Mouse (Mus musculus) cerebellum, adult 2 months (tissue): ENCODE measurements around the gene Cyp2c67. TPM values are rescaled to one million over a fixed set of nuclear protein-coding genes. Genes with fewer than 3 reads are reported as not detected.
"Not testable (repeated sequence)": the region's sequence is repeated elsewhere in the genome, so short reads cannot be mapped to it uniquely, and the experiment has no call there.

Source experiments
- DNase-seq, 2 experiments: peaks; one replicate each; pipeline ENCODE4 v3.0.0; 2021
- H3K27ac ChIP-seq: fragments of 200-500 bp; 2 replicates; pipeline ENCODE4 v1.5.1; 2012; ENCODE audit warnings: low read length, control low read depth, inconsistent platforms; ENCODE audit not compliant: insufficient read depth
- H3K27me3 ChIP-seq: fragments of 200-500 bp; 2 replicates; pipeline ENCODE4 v1.6.1; 2012; ENCODE audit warnings: inconsistent platforms, mild to moderate bottlenecking, low read length, moderate library complexity; ENCODE audit not compliant: control insufficient read depth, insufficient read depth
- H3K4me1 ChIP-seq: fragments of 200-500 bp; 2 replicates; pipeline ENCODE4 v1.6.1; 2011; ENCODE audit warnings: low read length; ENCODE audit not compliant: control insufficient read depth, insufficient read depth
- H3K4me3 ChIP-seq: fragments of 200-500 bp; replicated peaks from 2 replicates; pipeline ENCODE3; 2011; ENCODE audit warnings: mild to moderate bottlenecking, low read depth, low read length, control low read depth; ENCODE audit not compliant: insufficient read depth
- CTCF ChIP-seq: fragments of 200-500 bp; IDR thresholded peaks from 2 replicates; pipeline ENCODE4 v1.5.1; 2011; ENCODE audit warnings: low read depth, mild to moderate bottlenecking, control low read depth, low read length, moderate library complexity, borderline replicate concordance; ENCODE audit not compliant: insufficient read depth
- POLR2A ChIP-seq: fragments of 200-500 bp; IDR thresholded peaks from 2 replicates; pipeline ENCODE4 v1.6.1; 2011; ENCODE audit warnings: low read length, control low read depth, borderline replicate concordance; ENCODE audit not compliant: insufficient read depth
- WGBS: fragments of 180-500 bp; shearing (Covaris S2); methylation state at CpG from one replicate; pipeline ENCODE4 v1.1.7; 2018; 5-methylcytosine and 5-hydroxymethylcytosine counted together
- polyA plus RNA-seq: library from polyadenylated mRNA; depleted of rRNA; stranded (reverse); fragments of >200 nt; gene quantifications from 2 replicates; pipeline ENCODE4 v1.2.3, GENCODE M21; 2012; rRNA removed

Gene Cyp2c67
- polyA plus RNA-seq = not detected in 2 replicates

- 88% methylated on average over 1 of the region's 1 CpGs for WGBS
- TF ChIP-seq CTCF (no peak), POLR2A (no peak)
- Histone ChIP-seq H3K4me3 (no peak within 1 kb of the TSS), H3K4me1 (no peaks in the 10 kb centered on the region), H3K27ac (no peak within 1 kb of the TSS), H3K27me3 (no peaks in the 10 kb centered on the region)
- DNase-seq = no peak
Observed at GRCm38 (mm10) chr19:39648938-39649337, at the start of gene Cyp2c67. Cyp2c67 (minus strand) TSS chr19:39649051.

- H3K27ac ChIP-seq, H3K27me3 ChIP-seq, H3K4me3 ChIP-seq, DNase-seq, H3K4me1 ChIP-seq: not testable (repeated sequence)
Observed at GRCm38 (mm10) chr19:39665650-39666049, 16.8 kb upstream of the Cyp2c67 start.

- H3K27me3 ChIP-seq = no peaks in the 10 kb centered on the region
- TF ChIP-seq POLR2A (no peak), CTCF (no peak)
- no peak overlapping the region for H3K4me3 ChIP-seq
- no peaks in the 10 kb centered on the region for H3K4me1 ChIP-seq
- no peak for DNase-seq
- WGBS = 20% methylated on average over 1 of the region's 1 CpGs
- H3K27ac ChIP-seq = no peak overlapping the region
Observed at GRCm38 (mm10) chr19:39652381-39652780, 3.5 kb upstream of the Cyp2c67 start.

GRCm38 (mm10) chr19:39647519-39647918, 1.3 kb downstream of the Cyp2c67 start:
- Histone ChIP-seq H3K4me1 (no peaks in the 10 kb centered on the region), H3K4me3 (no peak overlapping the region), H3K27me3 (no peaks in the 10 kb centered on the region), H3K27ac (no peak overlapping the region)
- WGBS = 90% methylated on average over 9 of the region's 9 CpGs
- DNase-seq = no peak
- TF ChIP-seq POLR2A (no peak), CTCF (no peak)

DNA sequence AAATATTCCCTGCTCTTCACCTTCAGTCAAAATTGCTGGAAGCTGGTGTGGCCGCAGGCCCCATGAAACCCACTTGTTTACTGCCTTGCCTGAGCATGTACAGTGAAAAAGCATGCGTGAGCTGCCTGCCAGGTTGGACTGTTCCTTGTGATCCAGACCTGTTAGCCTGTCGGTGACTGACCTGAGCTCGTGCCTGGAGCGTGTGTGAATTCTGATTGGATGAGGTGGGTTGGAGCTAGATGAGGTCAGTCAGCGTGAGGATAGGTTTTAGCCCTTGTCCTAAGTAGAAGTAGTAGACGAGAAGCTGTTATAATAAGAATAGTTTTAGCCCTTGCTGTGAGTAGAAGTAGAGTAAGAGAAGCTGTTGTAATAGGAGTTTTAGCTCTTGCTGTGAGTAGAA, 4.3 kb downstream of the Cyp2c67 start:
- WGBS = 83% methylated on average over 7 of the region's 7 CpGs
- DNase-seq, H3K4me1 ChIP-seq, H3K27me3 ChIP-seq, H3K27ac ChIP-seq, H3K4me3 ChIP-seq: not testable (repeated sequence)

Other genes starting within 250 kb of the Cyp2c67 start
- not detected in 2 replicates for gene Cyp2c38, start 186.0 kb downstream of the Cyp2c67 start, polyA plus RNA-seq
- not detected in 2 replicates for gene Cyp2c39, start 138.2 kb downstream of the Cyp2c67 start, polyA plus RNA-seq
- gene Cyp2c68, start 92.0 kb upstream of the Cyp2c67 start, polyA plus RNA-seq = not detected in 2 replicates
- gene Cyp2c40, start 163.8 kb upstream of the Cyp2c67 start, polyA plus RNA-seq = not detected in 2 replicates
- gene Cyp2c69, start 237.7 kb upstream of the Cyp2c67 start, polyA plus RNA-seq = not detected in 2 replicates